Mouse (Mus musculus) hindbrain, embryonic 14.5 days (tissue): Measurements from ENCODE around the gene Cdh18. TPM values are rescaled to one million over a fixed set of nuclear protein-coding genes. Genes with fewer than 3 reads are reported as not detected.

Source experiments
- ATAC-seq: fragments of 200-750 bp; cut with Nextera tagmentation; 2 replicates; pipeline ENCODE4 v1.8.0; 2017; ENCODE audit warnings: moderate number of reproducible peaks, mild to moderate bottlenecking, moderate TSS enrichment, moderate library complexity; ENCODE audit not compliant: low FRiP score
- DNase-seq: peaks from one replicate; pipeline ENCODE4 v3.0.0-alpha.2; 2015; ENCODE audit warnings: low spot score
- H3K27ac ChIP-seq: fragments of 300-500 bp; sonication (generic); 2 replicates; pipeline ENCODE4 v1.5.1; 2014; ENCODE audit warnings: mild to moderate bottlenecking, moderate library complexity
- H3K27me3 ChIP-seq: fragments of 300-500 bp; sonication (generic); 2 replicates; pipeline ENCODE4 v1.6.1; 2014; ENCODE audit warnings: mild to moderate bottlenecking, low read length, mixed read lengths; ENCODE audit not compliant: control insufficient read depth, insufficient read depth
- H3K36me3 ChIP-seq: fragments of 300-500 bp; sonication (generic); replicated peaks from 2 replicates; pipeline ENCODE4 v1.6.1; 2014; ENCODE audit not compliant: control insufficient read depth, insufficient read depth
- H3K4me1 ChIP-seq: fragments of 300-500 bp; sonication (generic); replicated peaks from 2 replicates; pipeline ENCODE4 v1.6.1; 2014; ENCODE audit warnings: antibody characterized with exemption, low read length, mixed read lengths; ENCODE audit not compliant: control insufficient read depth, insufficient read depth
- H3K4me2 ChIP-seq: fragments of 300-500 bp; sonication (generic); replicated peaks from 2 replicates; pipeline ENCODE4 v1.6.1; 2014; ENCODE audit warnings: mild to moderate bottlenecking, moderate library complexity
- H3K4me3 ChIP-seq: fragments of 300-500 bp; sonication (generic); replicated peaks from 2 replicates; pipeline ENCODE4 v1.5.1; 2014; ENCODE audit warnings: mild to moderate bottlenecking, low read length
- H3K9ac ChIP-seq: fragments of 300-500 bp; sonication (generic); 2 replicates; pipeline ENCODE4 v1.6.1; 2014
- H3K9me3 ChIP-seq: fragments of 300-500 bp; sonication (generic); 2 replicates; pipeline ENCODE4 v1.6.1; 2016; ENCODE audit warnings: low read length; ENCODE audit not compliant: control insufficient read depth
- WGBS: fragments of 180-500 bp; shearing (Covaris S2); extraction: QIAGEN DNeasy Blood & Tissue Kit; methylation state at CpG from one replicate; pipeline ENCODE4 v1.1.7; 2014; 5-methylcytosine and 5-hydroxymethylcytosine counted together
- polyA plus RNA-seq: library from polyadenylated mRNA; unstranded; fragments of >200 nt; fragmentation: Nextera tagmentation; extraction: Ambion mirVana; gene quantifications from 2 replicates; pipeline ENCODE4 v1.2.1, GENCODE M21; 2014

Gene Cdh18
- polyA plus RNA-seq, 1 experiment from 2014 or later = 11.4 TPM

DNA sequence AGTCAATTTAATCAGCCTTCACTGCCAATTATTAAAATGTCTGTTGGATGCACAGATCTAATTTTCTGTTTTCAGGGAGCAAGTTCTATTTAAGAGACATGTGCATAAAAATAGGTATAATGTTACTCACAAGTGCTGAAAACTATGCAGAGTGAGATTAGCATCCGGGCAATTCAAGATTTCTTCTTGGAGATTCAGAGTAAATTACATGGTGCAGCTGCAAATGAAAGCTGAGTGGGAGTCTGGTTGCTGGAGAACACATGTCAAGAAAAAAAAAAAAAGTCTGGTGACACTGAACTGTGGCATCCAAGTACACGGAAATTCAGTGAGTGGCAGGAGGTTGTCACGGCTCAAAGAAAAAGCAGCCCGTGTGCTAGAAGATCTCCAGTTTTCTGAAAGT, 348.9 kb downstream of the Cdh18 start:
- DNase-seq = no peak
- Histone ChIP-seq H3K27ac (no peak overlapping the region), H3K4me1 (no peaks in the 10 kb centered on the region), H3K36me3 (no peaks in the 10 kb centered on the region), H3K9ac (no peak overlapping the region), H3K27me3 (no peaks in the 10 kb centered on the region), H3K9me3 (no peaks in the 10 kb centered on the region), H3K4me2 (no peak overlapping the region), H3K4me3 (no peak overlapping the region)
- 73% methylated on average over 4 of the region's 4 CpGs for WGBS
- ATAC-seq = no peak

DNA sequence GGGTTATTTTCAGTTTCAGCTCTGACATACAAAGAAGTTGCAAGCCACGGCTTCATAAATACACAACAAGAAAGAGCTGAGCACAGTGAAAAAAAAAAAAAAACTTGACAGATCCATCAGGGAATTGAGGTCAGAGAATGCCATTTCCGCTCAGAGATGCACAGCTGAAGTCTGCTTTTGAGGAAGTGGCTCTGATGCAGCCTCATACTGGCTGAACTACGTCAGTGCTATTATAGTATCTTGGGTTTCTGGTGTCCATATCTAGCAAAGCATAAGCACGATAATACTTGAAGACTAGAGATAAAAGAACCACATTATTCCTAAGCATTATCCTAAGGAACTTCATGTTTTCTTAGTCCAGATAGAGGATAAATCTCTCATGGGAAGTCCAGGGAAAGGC, 349.4 kb downstream of the Cdh18 start:
- Histone ChIP-seq H3K4me1 (no peaks in the 10 kb centered on the region), H3K4me2 (no peak overlapping the region), H3K36me3 (no peaks in the 10 kb centered on the region), H3K4me3 (no peak overlapping the region), H3K27ac (no peak overlapping the region), H3K9ac (no peak overlapping the region), H3K27me3 (no peaks in the 10 kb centered on the region), H3K9me3 (no peaks in the 10 kb centered on the region)
- no peak for DNase-seq
- ATAC-seq = no peak
- WGBS = 72% methylated on average over 4 of the region's 4 CpGs

GRCm38 (mm10) chr15:22914444-22914843, 365.6 kb downstream of the Cdh18 start:
- Histone ChIP-seq H3K4me3 (no peak overlapping the region), H3K4me2 (no peak overlapping the region), H3K9me3 (no peaks in the 10 kb centered on the region), H3K9ac (no peak overlapping the region), H3K27ac (no peak overlapping the region), H3K4me1 (no peaks in the 10 kb centered on the region), H3K27me3 (no peaks in the 10 kb centered on the region), H3K36me3 (no peaks in the 10 kb centered on the region)
- ATAC-seq (no peak), DNase-seq (no peak)

DNA sequence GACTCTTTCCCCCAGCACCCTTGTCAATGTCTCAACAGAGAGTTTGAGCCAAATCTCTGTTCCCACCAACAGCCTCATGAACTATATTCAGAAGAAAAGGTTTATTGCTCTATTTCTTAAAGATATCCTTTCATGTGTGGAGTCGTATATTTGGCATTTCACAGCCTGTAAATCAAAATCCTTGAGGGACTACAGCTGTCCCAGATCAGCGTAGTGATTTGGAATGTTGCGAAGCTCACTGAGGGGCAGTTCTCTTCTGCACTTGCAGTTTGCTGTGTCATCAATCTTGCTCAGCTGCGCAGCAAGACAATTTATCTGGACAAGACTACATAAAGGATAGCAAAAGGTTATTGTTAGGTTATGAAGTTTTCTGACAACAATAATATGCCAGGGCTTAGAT, 385.5 kb downstream of the Cdh18 start:
- 72% methylated on average over 4 of the region's 4 CpGs for WGBS
- Histone ChIP-seq H3K4me1 (no peaks in the 10 kb centered on the region), H3K4me2 (no peak overlapping the region), H3K27me3 (no peaks in the 10 kb centered on the region), H3K36me3 (no peaks in the 10 kb centered on the region), H3K9ac (no peak overlapping the region), H3K9me3 (no peaks in the 10 kb centered on the region), H3K4me3 (no peak overlapping the region), H3K27ac (no peak overlapping the region)
- no peak for DNase-seq
- ATAC-seq = no peak

DNA sequence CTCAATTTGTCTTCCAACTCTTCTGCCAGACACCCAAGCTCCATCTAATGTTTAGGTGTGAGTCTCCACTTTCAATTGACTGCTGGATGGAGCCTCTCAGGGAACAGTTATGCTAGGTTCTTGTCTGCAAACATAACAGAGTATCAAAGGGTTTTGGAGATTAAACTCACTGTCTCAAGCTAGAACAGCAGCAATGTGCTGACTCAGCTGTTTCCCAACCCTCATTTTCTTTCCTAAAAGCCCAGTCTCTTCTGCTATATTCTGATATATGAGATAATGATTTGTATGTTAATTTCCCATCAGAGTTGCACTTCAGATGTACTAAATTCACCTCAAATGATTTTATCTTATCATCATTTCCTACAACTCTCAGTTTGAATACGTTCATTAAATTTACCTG, 398.4 kb downstream of the Cdh18 start:
- no peak overlapping the region for H3K4me2 ChIP-seq
- H3K4me1 ChIP-seq = no peaks in the 10 kb centered on the region
- no peaks in the 10 kb centered on the region for H3K9me3 ChIP-seq
- no peak overlapping the region for H3K4me3 ChIP-seq
- H3K27ac ChIP-seq = no peak overlapping the region
- DNase-seq = no peak
- H3K27me3 ChIP-seq = no peaks in the 10 kb centered on the region
- no peak overlapping the region for H3K9ac ChIP-seq
- no peak for ATAC-seq
- H3K36me3 ChIP-seq = no peaks in the 10 kb centered on the region
- WGBS = 83% methylated on average over 1 of the region's 1 CpGs

DNA sequence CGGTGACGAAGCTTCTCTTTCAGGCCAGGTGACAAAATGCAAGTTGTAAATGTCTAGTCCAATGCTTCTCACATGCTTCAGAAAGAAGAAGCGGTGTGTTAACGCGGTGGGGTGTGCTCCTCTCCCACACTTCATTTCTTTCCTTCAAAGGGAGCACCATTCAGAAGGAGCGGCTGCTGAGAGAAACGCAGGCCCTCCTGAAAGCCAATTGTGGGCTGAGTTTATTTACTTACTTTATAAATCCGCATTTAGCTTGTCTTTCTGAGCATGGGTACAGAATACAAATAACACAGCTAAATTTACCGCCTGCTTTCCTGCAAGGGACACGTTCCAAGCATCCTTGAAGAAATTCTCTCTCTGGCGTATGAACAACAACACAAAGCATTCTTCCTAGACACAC, 420.6 kb downstream of the Cdh18 start:
- H3K4me3 ChIP-seq = no peak overlapping the region
- WGBS = 78% methylated on average over 11 of the region's 11 CpGs
- H3K27me3 ChIP-seq = no peaks in the 10 kb centered on the region
- H3K9me3 ChIP-seq = no peaks in the 10 kb centered on the region
- no peak overlapping the region for H3K4me2 ChIP-seq
- DNase-seq = no peak
- no peak overlapping the region for H3K27ac ChIP-seq
- no peaks in the 10 kb centered on the region for H3K4me1 ChIP-seq
- no peaks in the 10 kb centered on the region for H3K36me3 ChIP-seq
- no peak overlapping the region for H3K9ac ChIP-seq
- no peak for ATAC-seq

DNA sequence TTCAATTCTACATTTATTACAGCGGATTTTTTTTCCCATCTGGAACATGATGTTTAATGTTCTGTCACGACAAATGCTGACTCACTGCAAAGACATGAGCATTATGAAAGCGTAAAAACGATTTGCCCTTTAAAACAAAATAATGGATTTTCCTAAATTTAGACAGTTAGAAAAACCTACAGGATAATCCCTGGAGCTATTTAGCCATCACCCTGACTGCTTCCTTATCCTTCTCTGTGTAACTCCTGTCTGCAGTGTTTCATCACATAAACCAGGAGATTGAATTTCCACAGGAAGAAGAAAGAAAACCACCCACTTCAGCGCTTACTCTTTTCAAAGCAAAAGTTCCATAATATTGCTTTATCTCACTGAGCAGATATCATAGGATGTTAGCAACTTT, 431.3 kb downstream of the Cdh18 start:
- no peak for ATAC-seq
- H3K9me3 ChIP-seq = no peaks in the 10 kb centered on the region
- no peaks in the 10 kb centered on the region for H3K27me3 ChIP-seq
- DNase-seq = no peak
- H3K4me1 ChIP-seq = no peaks in the 10 kb centered on the region
- no peak overlapping the region for H3K4me2 ChIP-seq
- H3K9ac ChIP-seq = no peak overlapping the region
- no peak overlapping the region for H3K4me3 ChIP-seq
- H3K27ac ChIP-seq = no peak overlapping the region
- 84% methylated on average over 5 of the region's 5 CpGs for WGBS
- H3K36me3 ChIP-seq = no peaks in the 10 kb centered on the region

- Histone ChIP-seq H3K27ac (no peak overlapping the region), H3K4me2 (no peak overlapping the region), H3K9me3 (no peaks in the 10 kb centered on the region), H3K9ac (no peak overlapping the region), H3K36me3 (no peaks in the 10 kb centered on the region), H3K27me3 (no peaks in the 10 kb centered on the region), H3K4me3 (no peak overlapping the region), H3K4me1 (no peaks in the 10 kb centered on the region)
- WGBS = 81% methylated on average over 5 of the region's 5 CpGs
- DNase-seq (no peak), ATAC-seq (no peak)
Observed at GRCm38 (mm10) chr15:22984647-22985046, 435.8 kb downstream of the Cdh18 start.

DNA sequence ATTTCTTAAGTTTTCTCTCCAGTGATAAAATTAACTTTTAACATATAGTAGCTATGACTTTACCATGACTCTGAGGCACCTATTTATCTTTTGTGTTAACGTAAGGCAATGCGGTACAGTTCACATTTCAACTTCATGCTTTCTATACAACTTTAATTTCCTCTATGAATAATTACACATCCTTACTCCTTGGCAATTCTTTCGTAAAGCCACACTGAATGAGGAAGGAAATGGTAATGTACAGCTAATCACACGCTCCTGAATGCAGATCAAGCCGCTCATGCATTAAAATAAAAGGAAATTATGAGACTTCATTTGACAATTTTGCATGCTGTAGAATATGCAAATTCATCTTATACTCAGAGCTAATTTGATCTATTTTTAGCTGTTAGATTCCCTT, 467.9 kb downstream of the Cdh18 start:
- 48% methylated on average over 5 of the region's 5 CpGs for WGBS
- Histone ChIP-seq H3K27me3 (no peaks in the 10 kb centered on the region), H3K4me3 (no peak overlapping the region), H3K9ac (no peak overlapping the region), H3K4me2 (no peak overlapping the region), H3K27ac (no peak overlapping the region), H3K9me3 (no peaks in the 10 kb centered on the region), H3K4me1 (no peaks in the 10 kb centered on the region), H3K36me3 (no peaks in the 10 kb centered on the region)
- no peak for ATAC-seq
- DNase-seq = no peak

DNA sequence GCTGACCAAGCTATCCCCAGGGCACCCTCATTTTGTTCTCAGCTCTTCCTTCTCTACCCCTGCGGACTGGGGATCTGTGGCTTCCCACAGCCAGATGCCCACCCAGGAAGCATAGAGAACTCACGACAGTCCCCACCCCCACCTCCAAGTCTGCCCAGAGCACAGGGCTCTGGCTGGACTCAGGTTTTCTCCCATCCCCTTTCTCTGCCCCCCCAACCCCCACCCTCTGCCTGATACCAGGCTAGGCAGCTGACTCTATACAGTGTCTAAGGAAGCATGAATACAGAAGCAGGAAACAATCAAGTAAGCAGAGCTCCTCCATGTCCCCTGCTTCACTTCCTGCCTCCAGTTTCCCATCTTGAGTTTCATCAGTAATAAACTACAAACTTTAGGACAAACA, 472.3 kb downstream of the Cdh18 start:
- Histone ChIP-seq H3K27ac (no peak overlapping the region), H3K4me1 (no peaks in the 10 kb centered on the region), H3K27me3 (no peaks in the 10 kb centered on the region), H3K4me2 (no peak overlapping the region), H3K4me3 (no peak overlapping the region), H3K9ac (no peak overlapping the region), H3K36me3 (no peaks in the 10 kb centered on the region), H3K9me3 (no peaks in the 10 kb centered on the region)
- WGBS = 46% methylated on average over 2 of the region's 2 CpGs
- ATAC-seq = no peak
- DNase-seq = no peak
